Mouse (Mus musculus) small intestine, adult 2 months (tissue): Measurements from ENCODE around the gene Gm26920. TPM values are rescaled to one million over a fixed set of nuclear protein-coding genes. Genes with fewer than 3 reads are reported as not detected.
A peak's percentile ranks its signal among the peaks of the same experiment; 100 is the strongest.

Experiments used
- H3K27ac ChIP-seq: fragments of 200-500 bp; 2 replicates; pipeline ENCODE4 v1.5.1; 2012; ENCODE audit warnings: low read depth, low read length, control low read depth, inconsistent platforms; ENCODE audit not compliant: insufficient read depth
- H3K27me3 ChIP-seq: fragments of 200-500 bp; 2 replicates; pipeline ENCODE4 v1.6.1; 2012; ENCODE audit warnings: mild to moderate bottlenecking, moderate library complexity, low read length, inconsistent platforms; ENCODE audit not compliant: control insufficient read depth, insufficient read depth
- H3K36me3 ChIP-seq: fragments of 200-500 bp; 2 replicates; pipeline ENCODE4 v1.6.1; 2012; ENCODE audit warnings: mild to moderate bottlenecking, low read length, control low read depth, inconsistent platforms; ENCODE audit not compliant: control insufficient read depth, insufficient read depth
- H3K4me1 ChIP-seq: fragments of 200-500 bp; 2 replicates; pipeline ENCODE4 v1.6.1; 2012; ENCODE audit warnings: low read length, inconsistent platforms, mixed read lengths; ENCODE audit not compliant: control insufficient read depth, insufficient read depth, insufficient read length
- H3K4me3 ChIP-seq: fragments of 200-500 bp; 2 replicates; pipeline ENCODE4 v1.5.1; 2012; ENCODE audit warnings: low read depth, mild to moderate bottlenecking, control low read depth, inconsistent platforms, low read length, moderate library complexity
- CTCF ChIP-seq: fragments of 200-500 bp; IDR thresholded peaks from 2 replicates; pipeline ENCODE4 v1.5.1; 2012; ENCODE audit warnings: low read depth, mild to moderate bottlenecking, control low read depth, inconsistent platforms, low read length, moderate library complexity, mixed read lengths; ENCODE audit not compliant: insufficient replicate concordance, insufficient read length; ENCODE audit errors: extremely low read depth
- POLR2A ChIP-seq: fragments of 200-500 bp; IDR thresholded peaks from 2 replicates; pipeline ENCODE4 v1.6.1; 2012; ENCODE audit warnings: low read depth, mild to moderate bottlenecking, control low read depth, inconsistent platforms, low read length, moderate library complexity
- WGBS: fragments of 180-500 bp; shearing (Covaris S2); methylation state at CpG from one replicate; pipeline ENCODE4 v1.1.7; 2018; 5-methylcytosine and 5-hydroxymethylcytosine counted together
- polyA plus RNA-seq: library from polyadenylated mRNA; depleted of rRNA; stranded (reverse); fragments of >200 nt; gene quantifications from 2 replicates; pipeline ENCODE4 v1.2.3, GENCODE M21; 2012; rRNA removed

The Gm26920 gene
- polyA plus RNA-seq, 1 experiment, result 0.06 TPM

DNA sequence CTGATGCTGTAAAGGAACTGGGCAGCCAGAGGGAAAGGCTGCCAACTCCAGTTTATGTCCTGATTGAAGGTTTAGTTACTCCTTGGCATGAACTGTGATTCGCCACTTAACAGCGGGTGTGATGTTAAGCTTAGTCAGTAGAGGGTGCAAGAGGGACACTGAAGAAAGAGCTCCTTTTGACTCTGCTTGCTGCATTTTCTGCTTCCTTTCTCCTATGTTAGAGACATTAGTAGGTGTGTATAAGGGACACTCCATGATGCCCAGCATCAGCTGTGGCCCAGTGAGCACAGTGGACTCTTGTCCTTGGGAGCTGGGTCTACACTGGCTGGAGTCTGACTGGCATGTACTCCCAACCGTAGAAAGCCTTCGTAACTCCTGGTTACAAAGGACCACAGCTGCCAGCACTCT is 77.2 kb downstream of the Gm26920 start:
- peaks cover 40% of the 10 kb centered on the region for H3K36me3 ChIP-seq
- no peak overlapping the region for H3K4me3 ChIP-seq
- no peak overlapping the region for H3K27ac ChIP-seq
- H3K27me3 ChIP-seq, result no peaks in the 10 kb centered on the region
- WGBS, result 67% methylated on average over 4 of the region's 4 CpGs
- H3K4me1 ChIP-seq, result no peaks in the 10 kb centered on the region
- peak; percentile 12; the same call in 1 of the 2 replicates for TF ChIP-seq CTCF
- TF ChIP-seq POLR2A, result no peak

DNA sequence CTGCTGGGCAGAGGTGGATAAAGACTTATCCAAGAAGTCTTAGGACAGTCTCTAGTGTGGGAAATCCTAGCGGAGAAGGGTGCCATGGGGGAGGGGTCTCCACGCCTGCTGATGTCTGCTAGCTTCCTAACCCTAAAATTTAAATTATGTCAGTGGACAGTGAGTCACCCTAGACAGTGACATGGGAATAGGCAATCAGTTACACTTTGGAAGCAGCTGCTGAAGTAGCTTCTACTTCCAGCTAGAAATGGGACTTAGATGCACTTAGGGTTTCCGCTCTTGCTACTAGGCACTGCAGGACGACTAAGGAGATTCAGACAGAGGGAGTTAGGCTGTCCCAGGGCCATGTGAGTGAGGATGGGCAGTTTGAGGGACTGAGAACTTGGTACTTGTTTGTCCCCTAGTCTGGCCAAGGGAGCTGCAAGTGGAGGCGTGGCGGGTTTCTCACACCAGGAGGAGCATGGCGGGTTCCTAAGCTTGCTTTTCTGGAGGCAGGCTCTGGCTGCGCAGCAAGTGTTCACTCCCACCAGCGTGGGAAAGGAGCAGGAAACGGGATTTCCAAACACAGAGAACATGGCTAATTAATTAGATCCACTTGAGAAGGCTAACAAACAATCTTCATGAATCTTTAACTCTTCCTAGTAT is 79.5 kb downstream of the Gm26920 start:
- H3K27ac ChIP-seq, result no peak overlapping the region
- H3K36me3 ChIP-seq, result peaks cover 29% of the 10 kb centered on the region
- 75% methylated on average over 10 of the region's 10 CpGs for WGBS
- no peaks in the 10 kb centered on the region for H3K4me1 ChIP-seq
- no peak overlapping the region for H3K4me3 ChIP-seq
- TF ChIP-seq CTCF (no peak), POLR2A (no peak)
- no peaks in the 10 kb centered on the region for H3K27me3 ChIP-seq

DNA sequence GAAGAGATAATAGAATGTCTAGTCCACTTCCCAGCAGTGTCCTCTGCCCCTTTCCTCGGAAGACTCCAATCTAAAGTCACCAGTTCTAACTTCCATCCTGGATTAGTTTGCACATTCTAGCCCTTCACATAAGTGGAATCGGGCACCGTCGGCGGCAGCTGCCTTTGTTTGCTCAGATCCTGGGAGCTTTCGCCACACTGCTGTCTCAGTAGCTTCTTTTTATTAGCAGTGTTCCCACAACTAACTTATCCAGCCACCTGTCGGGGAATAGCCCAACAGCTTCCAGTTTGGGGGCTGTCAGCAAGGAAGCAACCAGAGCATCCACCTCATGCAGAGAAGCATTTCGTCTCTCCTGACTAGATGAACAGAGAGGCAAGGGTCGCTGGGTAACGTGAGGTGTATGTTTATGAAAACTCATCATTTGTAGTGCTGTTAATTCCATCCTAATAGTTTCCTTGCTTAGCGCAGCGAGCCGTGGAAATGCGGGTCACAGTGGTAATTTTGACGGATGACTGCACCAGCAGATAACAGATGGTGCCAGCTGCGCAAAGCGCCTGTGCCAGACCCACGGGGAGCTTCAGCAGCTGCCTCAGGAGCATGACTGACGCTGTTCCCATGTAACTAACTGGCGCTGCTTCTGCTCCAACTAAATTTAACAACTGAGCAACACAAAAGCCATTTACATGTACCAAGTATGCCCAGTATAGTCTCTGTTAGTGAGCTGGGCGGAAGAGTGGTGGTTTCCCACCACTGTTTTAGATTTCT is 80.7 kb downstream of the Gm26920 start:
- Histone ChIP-seq H3K36me3 (peaks cover 22% of the 10 kb centered on the region), H3K4me1 (no peaks in the 10 kb centered on the region), H3K4me3 (no peak overlapping the region), H3K27ac (no peak overlapping the region), H3K27me3 (no peaks in the 10 kb centered on the region)
- WGBS, result 69% methylated on average over 21 of the region's 21 CpGs
- TF ChIP-seq CTCF (no peak), POLR2A (no peak)

DNA sequence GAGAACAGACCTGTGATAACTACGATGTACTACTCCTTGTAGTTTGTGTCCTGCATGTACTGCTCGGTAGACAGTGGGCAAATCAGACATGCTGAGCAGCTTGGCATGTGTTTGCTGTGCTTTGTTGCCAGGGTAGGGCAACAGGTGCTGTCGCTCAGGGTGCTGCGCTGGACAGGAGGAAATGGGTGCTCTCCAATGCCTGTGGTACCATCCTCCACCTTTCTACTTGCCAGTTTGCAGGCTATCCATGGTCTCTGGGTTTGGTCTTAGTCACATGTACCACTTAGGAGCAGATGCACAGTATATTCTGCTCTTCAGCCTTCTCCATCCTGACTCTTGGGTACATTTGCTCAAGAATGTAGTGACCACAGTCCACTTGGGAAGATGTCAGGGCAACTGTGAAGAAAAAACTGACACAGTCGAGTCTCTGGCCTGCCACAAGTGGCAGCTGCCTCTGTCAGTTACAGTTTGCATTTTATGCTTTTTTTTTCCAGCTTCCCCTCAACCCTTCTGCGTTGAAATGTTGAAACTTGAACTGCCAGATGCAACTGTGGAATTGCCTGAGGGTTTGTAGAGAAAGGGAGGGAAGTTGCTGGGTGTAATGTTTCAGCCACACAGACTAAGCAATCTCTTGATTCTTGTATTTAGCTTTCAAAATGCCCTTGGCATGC is 82.1 kb downstream of the Gm26920 start:
- WGBS, result 74% methylated on average over 6 of the region's 6 CpGs

DNA sequence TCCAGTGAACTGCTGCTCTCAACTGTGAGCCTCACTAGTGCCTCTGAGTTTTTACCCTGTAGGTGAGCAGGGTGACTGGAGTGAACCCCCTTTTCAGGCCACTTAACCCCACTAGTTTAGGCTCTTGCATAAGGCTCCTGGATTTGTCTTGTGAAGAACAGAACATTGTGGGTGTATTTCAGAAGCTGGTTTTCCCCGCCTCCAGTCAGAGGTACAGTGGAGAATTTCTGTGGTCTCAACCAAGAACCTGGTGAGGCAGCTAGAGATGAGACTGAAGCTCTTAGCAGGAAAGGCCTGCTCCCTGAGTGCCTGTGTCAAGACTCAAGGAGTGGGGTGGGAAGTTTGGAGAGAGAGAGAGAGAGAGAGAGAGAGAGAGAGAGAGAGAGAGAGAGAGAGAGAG is 82.6 kb downstream of the Gm26920 start:
- H3K36me3 ChIP-seq, result peaks cover 15% of the 10 kb centered on the region
- no peaks in the 10 kb centered on the region for H3K27me3 ChIP-seq
- 93% methylated on average over 1 of the region's 1 CpGs for WGBS
- no peak overlapping the region for H3K4me3 ChIP-seq
- TF ChIP-seq CTCF (no peak), POLR2A (no peak)
- no peaks in the 10 kb centered on the region for H3K4me1 ChIP-seq
- no peak overlapping the region for H3K27ac ChIP-seq

More for the DNA sequence above, 82.1 kb downstream of the Gm26920 start:
- Histone ChIP-seq H3K27ac (no peak overlapping the region), H3K27me3 (no peaks in the 10 kb centered on the region), H3K4me3 (no peak overlapping the region), H3K36me3 (peaks cover 13% of the 10 kb centered on the region), H3K4me1 (no peaks in the 10 kb centered on the region)
- TF ChIP-seq CTCF, result no peak
- TF ChIP-seq POLR2A, result no peak

Other genes with a start within 250 kb of the Gm26920 start
- 0.05 and 0.06 TPM in 2 replicates for gene Zfp940, start 236.7 kb downstream of the Gm26920 start, polyA plus RNA-seq
- gene Zfp420, start 230.4 kb downstream of the Gm26920 start, polyA plus RNA-seq, result 0.13 and 0.18 TPM in 2 replicates
- 0.69 and 0.81 TPM in 2 replicates for gene Zfp27, start 183.8 kb downstream of the Gm26920 start, polyA plus RNA-seq
- gene Zfp383, start 182.2 kb downstream of the Gm26920 start, polyA plus RNA-seq, result 0.04 and 0.14 TPM in 2 replicates
- 0.38 and 2.7 TPM in 2 replicates for gene Zfp74, start 136.3 kb downstream of the Gm26920 start, polyA plus RNA-seq
- gene Zfp568, start 106.5 kb downstream of the Gm26920 start, polyA plus RNA-seq, result 1.3 and 2.3 TPM in 2 replicates
- 0.58 and 0.62 TPM in 2 replicates for gene Zfp14, start 39.0 kb downstream of the Gm26920 start, polyA plus RNA-seq
- gene Zfp82, start 17.5 kb downstream of the Gm26920 start, polyA plus RNA-seq, result 0.23 and 0.25 TPM in 2 replicates
- 0.11 and 0.95 TPM in 2 replicates for gene Zfp566, start 117 bp upstream of the Gm26920 start, polyA plus RNA-seq
- gene Zfp260, start 4.4 kb upstream of the Gm26920 start, polyA plus RNA-seq, result 2.6 and 7.1 TPM in 2 replicates
- gene Zfp382, start 31.5 kb upstream of the Gm26920 start, polyA plus RNA-seq, result 0.06 and 0.19 TPM in 2 replicates
- 2.6 and 3.0 TPM in 2 replicates for gene Zfp146, start 79.3 kb upstream of the Gm26920 start, polyA plus RNA-seq
- 47.5 and 165 TPM in 2 replicates for gene Cox7a1, start 93.7 kb upstream of the Gm26920 start, polyA plus RNA-seq
- gene Capns1, start 108.4 kb upstream of the Gm26920 start, polyA plus RNA-seq, result 351 and 819 TPM in 2 replicates
- 59.2 and 86.9 TPM in 2 replicates for gene Polr2i, start 141.5 kb upstream of the Gm26920 start, polyA plus RNA-seq
- gene Tbcb, start 141.9 kb upstream of the Gm26920 start, polyA plus RNA-seq, result 24.6 and 45.2 TPM in 2 replicates
- gene Ovol3, start 145.3 kb upstream of the Gm26920 start, polyA plus RNA-seq, result 0.15 TPM in 1 of 2 replicates, not detected in the other
- gene Thap8, start 189.7 kb upstream of the Gm26920 start, polyA plus RNA-seq, result 0.16 TPM in 1 of 2 replicates, not detected in the other
- 6.5 and 15.9 TPM in 2 replicates for gene Wdr62, start 190.0 kb upstream of the Gm26920 start, polyA plus RNA-seq
- gene Clip3, start 201.3 kb upstream of the Gm26920 start, polyA plus RNA-seq, result 6.4 and 9.0 TPM in 2 replicates
- gene Alkbh6, start 218.3 kb upstream of the Gm26920 start, polyA plus RNA-seq, result 86.9 and 141 TPM in 2 replicates
- gene Syne4, start 224.4 kb upstream of the Gm26920 start, polyA plus RNA-seq, result 13.5 and 30.5 TPM in 2 replicates
- 0.36 and 0.63 TPM in 2 replicates for gene E130208F15Rik, start 231.3 kb upstream of the Gm26920 start, polyA plus RNA-seq
- gene Sdhaf1, start 233.5 kb upstream of the Gm26920 start, polyA plus RNA-seq, result 15.2 and 23.4 TPM in 2 replicates